Mouse (Mus musculus) layer of hippocampus, adult 8-10 months (tissue): Measurements from ENCODE around the gene S1pr4. TPM values are rescaled to one million over a fixed set of nuclear protein-coding genes. Genes with fewer than 3 reads are reported as not detected.
A peak's percentile ranks its signal among the peaks of the same experiment; 100 is the strongest.

Experiments used
- DNase-seq, 2 experiments: peaks; one replicate each; pipeline ENCODE4 v3.0.0; 2022; ENCODE audit warnings: low spot score in 2 of 2
- total RNA-seq, 4 experiments: library from RNA; stranded (reverse); gene quantifications; 2 replicates each; pipeline ENCODE4 v1.2.4; 2022

Gene S1pr4
- total RNA-seq, 4 experiments from 2014 or later: 0.51 to 0.80 (median 0.58) TPM

- DNase-seq: peak in 1 of 2 experiments; percentile 15
Observed at GRCm38 (mm10) chr10:81494260-81495041, 5.5 kb downstream of the S1pr4 start.

- peak in 1 of 2 experiments; percentile 15 for DNase-seq
Observed at GRCm38 (mm10) chr10:81493601-81494220, 6.2 kb downstream of the S1pr4 start.

GRCm38 (mm10) chr10:81492606-81493240 lies 7.2 kb downstream of the S1pr4 start:
- no peak for DNase-seq

- no peak for DNase-seq
Observed at GRCm38 (mm10) chr10:81491018-81491417, 8.9 kb downstream of the S1pr4 start.

GRCm38 (mm10) chr10:81489941-81490340 lies 10.0 kb downstream of the S1pr4 start:
- DNase-seq: peak in 1 of 2 experiments; percentile 5

DNA sequence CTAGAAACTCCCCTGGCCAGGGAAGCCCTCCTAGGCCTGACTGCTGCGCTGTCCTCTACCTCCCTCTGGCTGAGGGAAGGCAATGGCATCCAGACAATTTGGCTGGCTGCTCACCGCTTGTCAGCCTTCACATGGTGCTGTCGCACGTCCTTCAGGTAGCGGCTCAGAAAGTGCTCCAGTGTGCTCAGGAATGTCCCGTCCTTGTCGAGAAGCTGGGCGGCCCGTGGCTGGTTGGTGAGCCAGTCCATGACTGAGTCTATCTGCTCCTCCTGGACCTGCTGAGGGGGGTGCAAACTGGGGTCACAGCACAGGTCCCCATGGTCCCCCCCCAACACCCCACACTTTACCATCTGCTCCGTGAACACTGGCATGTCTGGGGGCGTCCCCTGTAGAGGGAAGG lies 11.9 kb downstream of the S1pr4 start:
- no peak for DNase-seq

DNA sequence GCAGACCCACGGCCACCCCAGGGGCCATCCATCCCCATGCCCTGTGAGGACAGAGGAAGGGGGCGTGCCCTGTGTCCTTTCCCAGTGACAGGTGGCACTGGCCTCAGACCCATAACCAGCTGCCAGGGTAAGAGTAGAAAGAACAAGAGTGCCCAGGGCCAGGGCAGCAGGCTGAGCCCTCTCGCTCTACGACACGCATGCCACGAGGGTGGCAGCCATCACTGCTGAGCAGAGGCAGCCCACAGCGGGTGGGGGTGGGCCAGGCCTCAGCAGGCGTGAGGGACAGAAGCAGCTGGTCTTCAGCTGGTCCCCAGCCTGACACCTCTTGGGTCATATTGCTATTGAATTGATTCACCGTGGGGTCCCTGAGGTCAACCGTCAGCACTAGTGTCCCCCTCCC lies 13.4 kb downstream of the S1pr4 start:
- DNase-seq: no peak

GRCm38 (mm10) chr10:81485479-81486018 lies 14.4 kb downstream of the S1pr4 start:
- DNase-seq: no peak

- DNase-seq: no peak
Observed at GRCm38 (mm10) chr10:81485060-81485449, 14.9 kb downstream of the S1pr4 start.

DNA sequence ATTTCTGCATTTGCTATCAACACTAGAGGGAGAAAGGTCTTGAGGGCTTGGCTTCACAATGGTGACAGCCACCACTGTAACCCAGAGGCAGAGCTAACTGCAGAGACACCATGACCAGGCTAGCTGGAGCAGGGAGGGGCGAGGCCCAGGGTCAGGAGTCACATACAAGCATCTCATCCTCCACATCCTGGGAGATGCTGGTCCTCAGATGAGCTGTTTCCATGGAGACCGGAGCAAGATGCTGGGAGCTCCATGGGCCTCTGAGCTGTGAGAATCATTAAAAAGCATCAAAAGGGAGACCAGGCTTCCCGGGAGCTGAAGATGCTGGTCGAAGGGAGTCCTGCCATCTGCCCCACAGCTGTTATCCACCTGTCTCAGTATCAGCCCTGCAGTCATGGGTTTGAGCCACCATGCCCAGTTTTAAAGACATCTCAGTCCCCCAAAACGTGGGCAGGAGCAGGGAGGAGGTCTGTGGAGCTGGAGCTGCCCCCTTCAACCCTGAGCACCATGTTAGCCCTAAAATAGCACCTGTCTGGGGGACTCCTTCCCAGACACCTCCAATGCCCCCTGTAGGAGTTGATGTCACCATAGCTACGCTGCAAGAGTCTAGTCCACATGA lies 15.4 kb downstream of the S1pr4 start:
- peak in 1 of 2 experiments; percentile 63 for DNase-seq

DNA sequence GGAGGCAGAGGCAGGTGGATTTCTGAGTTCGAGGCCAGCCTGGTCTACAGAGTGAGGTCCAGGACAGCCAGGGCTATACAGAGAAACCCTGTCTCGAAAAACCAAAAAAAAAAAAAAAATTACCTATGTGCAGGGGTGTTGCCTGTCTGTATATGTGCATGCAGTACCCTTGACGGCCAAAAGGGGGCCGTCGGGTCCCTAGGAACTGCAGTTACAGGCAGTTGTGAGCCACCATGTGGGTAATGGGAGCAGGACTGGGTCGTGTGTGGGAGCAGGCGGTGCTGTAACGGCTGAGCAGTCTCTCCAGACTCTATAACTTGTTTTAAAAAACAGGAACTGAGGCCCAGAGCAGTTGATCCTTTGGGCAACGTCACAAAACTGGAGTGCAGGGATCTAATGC lies 15.9 kb downstream of the S1pr4 start:
- peak in 1 of 2 experiments; percentile 56 for DNase-seq

GRCm38 (mm10) chr10:81482533-81482889 lies 17.4 kb downstream of the S1pr4 start, which contains the start of gene Celf5:
Gene Celf5, minus strand, starts transcription at chr10:81482709.
- peak in 1 of 2 experiments; percentile 64 for DNase-seq

DNA sequence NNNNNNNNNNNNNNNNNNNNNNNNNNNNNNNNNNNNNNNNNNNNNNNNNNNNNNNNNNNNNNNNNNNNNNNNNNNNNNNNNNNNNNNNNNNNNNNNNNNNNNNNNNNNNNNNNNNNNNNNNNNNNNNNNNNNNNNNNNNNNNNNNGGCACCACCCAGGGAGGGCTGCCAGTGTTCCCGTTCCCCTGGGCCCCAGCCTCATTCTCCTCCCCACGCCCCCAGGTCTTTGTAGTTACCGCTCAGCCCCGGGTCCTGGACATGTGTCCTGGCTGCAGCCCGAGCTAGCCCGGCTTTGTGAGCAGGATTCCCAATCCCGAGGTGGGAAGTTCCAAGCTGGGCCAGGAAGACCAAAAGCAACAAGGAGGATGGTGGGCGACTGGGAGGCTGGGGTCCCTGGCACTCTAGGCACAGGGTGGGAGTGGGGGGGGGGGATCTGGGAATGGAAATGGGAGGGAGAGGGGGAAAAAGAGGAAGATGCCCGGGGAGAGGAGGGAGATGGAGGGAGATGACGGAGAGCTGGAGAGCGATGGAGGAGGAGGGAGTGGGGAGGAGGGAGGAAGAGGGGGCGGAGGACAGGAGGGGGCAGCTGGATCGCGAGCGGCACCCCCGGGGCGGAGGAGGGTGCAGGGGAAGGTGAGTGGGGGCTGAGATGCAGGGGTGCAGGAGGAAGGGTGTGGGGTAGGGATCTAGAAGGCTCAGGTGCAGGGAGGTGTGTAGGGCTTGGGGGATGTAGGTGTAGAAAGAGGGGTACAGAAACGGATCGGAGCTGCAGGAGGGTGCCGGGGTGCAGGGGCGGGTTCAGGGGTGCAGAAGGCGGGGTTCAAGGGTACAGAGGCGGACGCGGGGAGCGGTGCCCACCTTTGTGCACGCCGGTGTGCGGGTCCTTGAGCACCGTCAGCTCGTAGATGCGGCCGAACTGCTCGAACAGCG lies 18.1 kb downstream of the S1pr4 start:
- DNase-seq: no peak

GRCm38 (mm10) chr10:81474461-81474860 lies 25.5 kb downstream of the S1pr4 start:
- DNase-seq: no peak

DNA sequence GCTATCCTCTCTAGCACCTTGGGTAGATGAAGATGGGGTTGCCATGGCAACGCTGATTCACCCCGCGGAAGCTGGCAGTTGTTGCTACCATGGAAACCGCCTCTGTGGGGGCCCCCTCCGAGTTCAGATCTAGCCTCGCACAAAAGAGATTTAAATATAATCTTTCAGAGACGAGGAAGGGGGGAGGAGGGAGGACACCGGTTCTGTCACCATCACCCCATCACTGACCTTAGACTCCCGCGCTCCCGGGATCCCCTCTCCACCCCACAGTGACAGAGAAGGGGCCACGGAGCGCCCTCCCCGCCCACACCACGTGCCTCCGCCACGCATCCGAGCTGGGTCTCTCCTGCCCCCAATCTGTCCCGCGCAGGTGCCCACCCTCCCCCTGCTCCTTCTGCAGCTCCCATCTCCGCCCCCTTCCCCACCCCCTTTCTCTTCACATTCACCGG lies 26.9 kb downstream of the S1pr4 start:
- DNase-seq: peak; percentile 89 to 91

GRCm38 (mm10) chr10:81472403-81473002 lies 27.4 kb downstream of the S1pr4 start:
- DNase-seq: no peak

DNA sequence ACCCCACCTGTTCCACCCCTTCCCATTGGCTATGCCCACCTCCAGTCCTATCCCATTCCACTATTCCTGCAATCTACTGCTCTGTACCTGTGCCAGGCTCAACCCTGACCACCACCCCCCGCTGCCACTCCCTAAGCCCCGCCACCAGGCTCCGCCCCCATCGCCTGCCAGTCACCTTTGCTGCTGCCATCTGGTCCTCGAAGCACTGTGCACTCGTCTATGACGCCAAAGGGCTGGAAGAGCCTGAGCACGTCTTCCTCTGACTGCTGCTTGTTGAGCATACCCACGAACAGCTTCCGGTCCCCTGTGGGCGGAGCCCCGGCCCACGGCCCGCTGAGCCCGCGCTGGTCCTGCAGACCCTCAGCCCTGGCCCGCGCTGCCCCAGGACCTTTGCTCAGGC lies 29.5 kb downstream of the S1pr4 start:
- DNase-seq: no peak

DNA sequence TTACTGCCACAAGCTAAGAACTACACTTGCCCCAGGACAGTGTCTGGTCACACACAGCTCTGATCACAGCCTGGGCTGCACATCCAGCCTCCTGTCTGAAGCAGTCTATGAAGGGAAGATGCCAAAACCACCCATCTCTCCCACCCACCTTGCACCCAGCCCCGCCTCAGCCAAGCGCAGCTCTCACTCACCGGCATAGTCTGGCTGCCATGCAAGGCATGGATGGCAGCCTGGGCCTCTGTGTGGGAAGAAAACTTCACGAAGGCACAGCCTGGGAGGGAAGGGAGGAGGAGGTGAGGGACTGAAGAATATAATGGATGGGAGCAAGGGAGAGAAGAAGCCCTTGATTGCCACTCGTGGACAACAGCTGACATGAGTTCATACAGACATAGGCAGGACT lies 30.7 kb downstream of the S1pr4 start:
- DNase-seq: peak in 1 of 2 experiments; percentile 51

- no peak for DNase-seq
Observed at GRCm38 (mm10) chr10:81467670-81468235, 32.2 kb downstream of the S1pr4 start.

DNA sequence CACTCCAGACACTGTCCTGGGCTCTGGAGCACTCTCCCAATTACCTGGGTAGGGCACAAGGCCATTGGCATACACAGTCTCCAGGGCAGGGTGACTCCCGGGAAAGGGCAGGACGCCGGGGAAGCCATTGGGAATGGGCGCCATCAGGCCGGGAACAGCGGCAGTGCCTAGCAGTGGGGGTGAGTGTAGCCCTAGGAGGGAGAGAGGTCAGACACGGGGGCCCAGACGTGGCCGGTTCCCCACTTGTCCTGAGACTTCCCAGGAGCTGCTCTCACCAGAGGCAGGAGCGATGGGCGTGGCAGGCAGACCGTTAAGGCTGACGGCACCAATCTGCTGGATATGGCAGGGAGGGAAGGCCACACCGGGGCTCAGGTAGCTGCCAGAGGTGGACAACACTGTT lies 33.1 kb downstream of the S1pr4 start:
- no peak for DNase-seq
